Mouse (Mus musculus) megakaryocyte, adult 5-6 weeks (primary cell): ENCODE results near the gene Cpne5. TPM values are rescaled to one million over a fixed set of nuclear protein-coding genes. Genes with fewer than 3 reads are reported as not detected.
A peak's percentile ranks its signal among the peaks of the same experiment; 100 is the strongest.
"Not testable (repeated sequence)": the region's sequence is repeated elsewhere in the genome, so short reads cannot be mapped to it uniquely, and the experiment has no call there.

ENCODE experiments used
- ATAC-seq: 2 replicates; pipeline ENCODE4 v1.8.0; 2016; ENCODE audit warnings: mild to moderate bottlenecking, inconsistent platforms; ENCODE audit not compliant: poor library complexity, severe bottlenecking
- total RNA-seq, 2 experiments: library from RNA; stranded (forward) in 1 of 2; stranded (reverse) in 1 of 2; fragments of 153-499, 151-499 nt in 1 of 2; fragments of 221-1000, 200-1000 nt in 1 of 2; gene quantifications; 2 replicates each; pipeline versions ENCODE4 v1.2.3 to v1.2.4; 2015 to 2017

The Cpne5 gene
- total RNA-seq, 2 experiments from 2014 or later, result not detected

GRCm38 (mm10) chr17:29258025-29258558 lies 20.1 kb upstream of the Cpne5 start:
- no peak for ATAC-seq

- ATAC-seq, result no peak
Measured at GRCm38 (mm10) chr17:29257001-29257511, 19.1 kb upstream of the Cpne5 start.

GRCm38 (mm10) chr17:29256507-29256906 lies 18.5 kb upstream of the Cpne5 start:
- ATAC-seq, result no peak

- not testable (repeated sequence) for ATAC-seq
Measured at GRCm38 (mm10) chr17:29254784-29255183, 16.8 kb upstream of the Cpne5 start.

GRCm38 (mm10) chr17:29253684-29254083 lies 15.7 kb upstream of the Cpne5 start:
- ATAC-seq, result no peak

- no peak for ATAC-seq
Measured at GRCm38 (mm10) chr17:29253236-29253635, 15.3 kb upstream of the Cpne5 start.

- ATAC-seq, result no peak
Measured at GRCm38 (mm10) chr17:29251608-29252390, 13.8 kb upstream of the Cpne5 start.

GRCm38 (mm10) chr17:29251006-29251405 lies 13.0 kb upstream of the Cpne5 start:
- not testable (repeated sequence) for ATAC-seq

GRCm38 (mm10) chr17:29249512-29249911 lies 11.5 kb upstream of the Cpne5 start:
- no peak for ATAC-seq

- ATAC-seq, result no peak
Measured at GRCm38 (mm10) chr17:29247881-29248280, 9.9 kb upstream of the Cpne5 start.

GRCm38 (mm10) chr17:29246602-29247001 lies 8.6 kb upstream of the Cpne5 start:
- ATAC-seq, result peak; percentile 63

- peak; percentile 82 for ATAC-seq
Measured at GRCm38 (mm10) chr17:29245725-29246124, 7.8 kb upstream of the Cpne5 start.

- ATAC-seq, result no peak
Measured at GRCm38 (mm10) chr17:29244912-29245311, 6.9 kb upstream of the Cpne5 start.

- no peak for ATAC-seq
Measured at GRCm38 (mm10) chr17:29238421-29238945, 516 bp upstream of the Cpne5 start.

- no peak for ATAC-seq
Measured at GRCm38 (mm10) chr17:29237267-29237771, 648 bp downstream of the Cpne5 start.

GRCm38 (mm10) chr17:29236111-29236510 lies 1.9 kb downstream of the Cpne5 start:
- no peak for ATAC-seq

GRCm38 (mm10) chr17:29231109-29231508 lies 6.9 kb downstream of the Cpne5 start:
- ATAC-seq, result no peak

- ATAC-seq, result no peak
Measured at GRCm38 (mm10) chr17:29220631-29221030, 17.3 kb downstream of the Cpne5 start.

- no peak for ATAC-seq
Measured at GRCm38 (mm10) chr17:29218017-29218416, 19.9 kb downstream of the Cpne5 start.

GRCm38 (mm10) chr17:29216078-29216477 lies 21.9 kb downstream of the Cpne5 start:
- ATAC-seq, result no peak

- no peak for ATAC-seq
Measured at GRCm38 (mm10) chr17:29214655-29215054, 23.3 kb downstream of the Cpne5 start.

- no peak for ATAC-seq
Measured at GRCm38 (mm10) chr17:29214193-29214456, 23.8 kb downstream of the Cpne5 start.
